Mouse (Mus musculus): ENCODE data around the gene Ttc34. TPM values are rescaled to one million over a fixed set of nuclear protein-coding genes. Genes with fewer than 3 reads are reported as not detected.

Gene Ttc34
- under 1 TPM in 1 of 2 experiments, not detected in 1; 0.14 TPM for total RNA-seq (2021)

DNA sequence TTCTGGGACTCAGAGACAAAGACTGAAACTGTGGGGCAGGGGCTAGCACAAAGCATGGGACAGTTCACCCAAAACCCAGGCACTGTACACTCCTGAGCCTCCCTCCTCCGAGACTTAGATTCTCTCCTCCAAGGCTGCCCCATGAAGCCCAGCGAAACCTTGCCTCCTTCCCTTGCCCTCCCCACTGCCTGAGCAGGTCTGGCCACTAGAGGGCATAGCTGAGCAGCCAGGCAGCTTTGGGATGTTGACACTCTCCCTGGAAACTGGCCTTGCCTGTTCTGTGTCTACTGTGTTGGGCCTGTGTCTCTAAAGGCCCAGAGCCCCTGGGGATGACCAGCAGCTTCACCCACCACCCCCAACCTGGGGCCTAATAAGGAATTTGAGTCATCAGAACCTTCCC, at the start of gene Ttc34:
Ttc34 (plus strand) TSS at position 290 of the 400 bp plus-strand sequence.
- peak; percentile 63 to 68 for DNase-seq
- intact Hi-C loops (cut with DNase I) = loop anchor here (5.0 kb wide), 1 partner anchor 225 kb away; no protein-coding TSS in a partner anchor

DNA sequence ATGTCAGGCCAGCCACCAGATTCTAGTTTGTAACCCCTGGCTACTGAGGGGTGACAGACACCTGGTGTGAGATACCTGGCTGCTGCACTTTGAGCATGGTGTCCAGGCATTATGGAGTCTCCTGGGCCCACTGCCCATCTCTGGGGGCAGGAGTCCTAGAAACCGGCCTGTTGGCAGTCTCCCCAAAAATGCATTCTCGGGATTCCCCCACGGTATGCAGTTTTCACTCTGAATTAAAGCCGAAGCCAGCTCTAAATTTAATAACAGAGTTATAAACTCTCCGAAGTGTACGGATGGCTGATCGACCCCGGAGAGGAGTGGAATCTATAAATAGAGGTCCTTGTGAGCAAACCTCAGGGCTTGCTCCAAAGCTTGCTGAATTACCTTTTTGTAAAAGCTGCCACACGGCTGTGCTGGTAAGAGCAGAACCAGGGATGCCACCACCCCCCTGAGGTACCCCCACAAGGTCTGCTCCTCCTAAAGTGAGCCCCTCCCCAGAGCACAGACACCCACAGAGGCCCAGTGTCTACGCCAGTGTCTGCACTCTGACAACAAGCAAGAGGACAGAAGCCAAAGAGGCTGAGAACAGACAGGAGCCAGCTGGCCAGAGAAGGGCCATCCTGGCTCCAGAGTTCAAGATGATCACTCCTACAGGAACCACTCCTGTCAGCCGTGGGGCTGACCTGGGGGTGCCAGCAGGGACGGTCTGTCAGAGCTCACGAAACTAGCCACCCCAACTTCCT, 49.1 kb upstream of the Ttc34 start:
- peak; percentile 11 to 17 for DNase-seq
- intact Hi-C loops (cut with DNase I) = no loop called here

DNA sequence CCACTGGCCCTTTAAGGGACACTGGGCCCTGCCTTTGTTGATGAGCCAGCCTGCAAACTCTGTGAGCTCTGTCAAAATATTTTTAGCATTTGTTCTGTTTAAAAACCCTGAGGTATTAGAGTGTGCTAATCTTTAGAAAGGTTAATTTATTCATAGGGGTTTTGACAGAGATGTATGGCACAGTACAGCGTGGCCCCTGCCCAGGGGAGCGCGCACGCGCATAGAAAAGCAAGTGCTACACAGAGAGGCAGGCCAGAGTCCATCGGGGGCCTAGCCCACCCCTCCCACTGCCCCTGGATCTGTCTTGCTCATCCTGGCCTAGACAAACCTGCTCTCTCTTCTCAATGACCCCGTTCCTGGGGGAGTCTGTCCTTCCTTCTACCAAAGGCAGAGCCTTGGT, 45.4 kb upstream of the Ttc34 start:
- intact Hi-C loops (cut with DNase I) = no loop called here
- DNase-seq = no peak

DNA sequence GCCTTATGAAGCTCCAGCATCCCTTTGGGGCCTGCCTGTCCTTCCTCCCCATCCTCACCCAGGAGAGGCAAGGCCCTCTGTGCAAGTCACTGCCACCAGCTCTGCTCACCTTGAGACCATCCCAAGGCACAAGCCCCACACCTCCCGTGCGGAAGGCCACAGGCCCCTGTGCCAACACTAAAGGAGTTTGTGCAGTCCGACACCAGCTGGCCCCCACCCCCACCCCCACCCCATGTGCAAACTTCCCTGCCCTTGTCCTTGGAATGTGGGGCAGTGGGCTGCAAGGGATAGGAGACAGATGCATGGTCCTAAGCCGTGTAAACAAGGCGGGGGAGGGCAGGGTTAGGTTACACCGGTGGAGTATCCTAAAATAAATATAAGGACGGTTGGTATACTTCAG, 43.8 kb upstream of the Ttc34 start:
- no peak for DNase-seq
- intact Hi-C loops (cut with DNase I) = no loop called here

DNA sequence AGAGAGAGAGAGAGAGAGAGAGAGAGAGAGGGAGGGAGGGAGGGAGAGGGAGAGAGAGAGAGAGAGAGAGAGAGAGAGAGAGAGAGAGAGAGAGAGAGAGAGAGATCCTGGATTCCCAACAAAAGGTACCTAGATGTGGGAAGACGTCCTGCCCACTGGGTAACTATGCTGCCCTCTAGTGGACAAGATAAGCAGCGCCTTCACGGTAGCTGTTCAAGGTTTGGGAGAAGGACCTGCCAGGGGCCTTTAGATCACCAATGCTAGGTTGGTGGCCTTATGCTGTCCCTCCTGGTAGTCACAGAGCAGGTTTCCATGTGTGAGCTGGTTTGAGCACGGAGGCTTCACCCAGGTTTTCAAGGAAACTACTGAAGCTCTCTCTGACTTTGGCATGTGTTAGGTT, 39.4 kb upstream of the Ttc34 start:
- DNase-seq = peak; percentile 42 to 53
- intact Hi-C loops (cut with DNase I) = loop anchor here (2.0 to 5.0 kb wide), 2 partner anchors 96 to 469 kb away; no protein-coding TSS in a partner anchor

DNA sequence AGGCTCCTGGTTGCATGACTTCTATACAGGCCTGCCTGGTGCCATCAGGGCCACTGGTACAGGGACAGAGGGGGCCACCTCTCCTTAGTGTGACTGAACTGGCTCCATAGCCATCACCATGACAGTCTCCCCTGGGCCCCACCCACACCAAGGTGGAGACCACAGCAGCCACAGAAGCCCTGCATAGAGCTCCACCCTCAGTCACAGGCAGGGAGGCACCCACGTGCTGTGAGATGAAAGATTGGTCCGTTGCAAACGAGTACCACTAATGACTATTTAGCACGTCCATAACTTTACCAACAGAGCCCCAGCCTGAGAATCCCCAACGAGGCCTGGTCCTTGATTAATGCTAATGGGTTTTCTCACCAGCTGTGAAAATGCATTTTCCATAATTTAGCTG, 36.7 kb upstream of the Ttc34 start:
- DNase-seq = no peak
- intact Hi-C loops (cut with DNase I) = no loop called here

DNA sequence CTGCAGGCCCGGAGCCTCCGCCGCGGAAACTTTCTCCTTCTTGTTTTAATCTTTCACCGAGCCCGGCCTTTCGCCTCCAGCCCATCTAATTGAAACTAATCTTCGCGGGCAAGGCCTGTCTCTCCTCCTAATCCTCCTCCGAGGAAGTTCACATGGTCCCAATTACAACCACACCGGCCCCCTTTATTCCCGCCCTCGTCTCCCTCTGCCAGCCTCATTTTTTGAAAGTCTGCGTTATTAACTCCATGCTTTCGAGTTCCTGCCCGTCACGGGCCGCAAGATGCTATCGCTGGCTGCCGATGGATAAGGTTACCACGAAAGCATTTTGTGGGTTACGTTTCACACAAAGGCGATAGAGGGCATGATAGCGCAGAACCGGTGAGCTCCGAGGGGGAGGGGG, 35.0 kb upstream of the Ttc34 start:
- intact Hi-C loops (cut with DNase I) = no loop called here
- DNase-seq = no peak

DNA sequence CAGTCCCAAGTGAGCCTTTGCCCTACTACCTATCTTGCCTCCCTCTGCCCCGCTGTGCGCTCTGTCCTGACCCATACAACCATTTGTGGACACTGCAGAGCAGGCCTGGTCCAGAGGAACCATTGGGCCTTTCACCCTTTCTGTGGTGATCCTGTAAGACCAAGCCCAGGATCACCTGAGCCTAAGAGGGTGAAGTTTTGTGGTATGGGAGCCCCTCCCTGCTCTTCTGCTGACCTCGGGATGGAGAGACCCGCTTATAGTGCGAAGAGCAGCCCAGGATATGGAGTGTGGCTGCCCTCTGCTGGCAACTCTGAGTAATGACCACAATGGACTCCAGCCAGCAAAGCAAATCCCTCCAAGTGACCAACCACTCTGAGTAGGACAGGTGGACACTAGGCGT, 11.6 kb upstream of the Ttc34 start:
- DNase-seq = peak; percentile 60 to 70
- intact Hi-C loops (cut with DNase I) = loop anchor here (5.0 kb wide), 1 partner anchor 498 kb away; no protein-coding TSS in a partner anchor

DNA sequence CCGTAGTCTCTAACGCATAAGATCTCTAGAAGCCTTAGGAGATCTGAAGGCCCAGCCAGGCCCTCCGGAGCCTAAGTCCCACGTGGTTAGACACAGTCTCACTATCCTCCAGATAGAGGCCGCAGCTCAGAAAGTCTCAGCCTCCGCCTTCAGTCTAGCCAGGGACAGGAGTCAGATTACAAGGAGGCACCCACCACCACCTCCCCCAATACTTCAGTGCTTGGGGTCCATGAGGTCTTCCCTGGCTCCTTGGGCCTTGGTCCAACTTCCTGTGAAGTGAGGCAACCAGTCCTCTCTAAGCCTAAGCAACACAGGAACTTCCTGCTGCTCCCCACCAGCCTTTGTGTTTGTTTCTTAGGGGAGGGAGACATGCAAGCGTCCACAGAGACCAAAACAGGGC, 11.0 kb upstream of the Ttc34 start:
- no peak for DNase-seq
- intact Hi-C loops (cut with DNase I) = loop anchor here (5.0 kb wide), 1 partner anchor 499 kb away; no protein-coding TSS in a partner anchor

DNA sequence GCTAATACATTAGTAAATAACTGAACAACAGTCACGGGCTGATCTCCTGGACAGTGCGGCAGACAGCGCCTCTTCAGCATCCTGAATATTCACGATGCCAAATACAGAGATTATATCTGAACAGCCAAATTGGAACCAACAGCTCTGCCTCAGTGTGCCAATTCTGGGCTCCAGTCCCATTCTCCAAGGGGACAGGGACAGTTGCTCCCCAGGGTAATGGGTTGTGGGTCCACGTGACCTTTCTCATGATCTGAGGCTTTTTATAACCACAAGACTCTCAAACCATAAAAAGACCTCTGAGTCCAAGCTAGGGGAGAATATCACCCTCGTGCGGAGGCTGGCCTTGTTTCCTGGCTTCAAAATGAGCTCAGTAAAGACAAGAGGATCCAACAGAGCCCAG, 10.1 kb upstream of the Ttc34 start:
- DNase-seq = peak; percentile 23 to 43
- intact Hi-C loops (cut with DNase I) = loop anchor here (5.0 kb wide), 1 partner anchor 500 kb away; no protein-coding TSS in a partner anchor

DNA sequence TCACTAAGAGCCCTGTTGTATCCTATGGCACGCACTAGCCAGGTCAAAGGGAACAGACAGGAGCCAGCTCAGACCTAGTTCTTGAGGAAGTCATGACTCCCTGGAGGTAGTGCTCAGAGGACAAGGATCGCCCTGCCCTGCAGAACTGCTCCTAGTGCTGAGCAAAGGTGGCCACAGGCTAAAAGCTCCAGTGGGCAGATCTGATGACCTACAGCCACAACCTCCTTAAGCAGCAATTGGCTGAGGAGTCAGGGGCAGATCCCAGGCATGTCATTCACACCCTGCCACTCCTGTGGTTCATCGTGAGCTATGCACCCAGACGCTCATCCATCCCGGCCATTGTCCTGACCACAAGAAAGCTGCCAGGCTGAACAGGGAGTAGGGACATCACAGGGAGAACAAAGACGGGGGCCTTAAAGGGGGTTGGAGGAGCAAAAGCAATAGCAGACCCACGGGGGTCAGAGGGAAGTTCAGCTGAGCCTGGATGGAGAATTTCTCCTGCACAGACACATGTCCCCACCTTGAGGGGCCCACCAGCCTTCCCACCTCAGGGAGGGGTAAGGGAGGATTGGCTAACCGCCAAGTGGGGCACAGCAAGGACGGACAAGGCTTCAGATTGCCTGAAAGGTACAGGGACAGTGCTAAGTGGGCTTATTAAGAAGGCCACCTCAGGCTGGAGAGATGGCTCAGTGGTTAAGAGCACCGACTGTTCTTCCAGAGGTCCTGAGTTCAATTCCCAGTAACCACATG, 9.2 kb upstream of the Ttc34 start:
- DNase-seq = no peak
- intact Hi-C loops (cut with DNase I) = loop anchor here (5.0 kb wide), 1 partner anchor 501 kb away; no protein-coding TSS in a partner anchor

DNA sequence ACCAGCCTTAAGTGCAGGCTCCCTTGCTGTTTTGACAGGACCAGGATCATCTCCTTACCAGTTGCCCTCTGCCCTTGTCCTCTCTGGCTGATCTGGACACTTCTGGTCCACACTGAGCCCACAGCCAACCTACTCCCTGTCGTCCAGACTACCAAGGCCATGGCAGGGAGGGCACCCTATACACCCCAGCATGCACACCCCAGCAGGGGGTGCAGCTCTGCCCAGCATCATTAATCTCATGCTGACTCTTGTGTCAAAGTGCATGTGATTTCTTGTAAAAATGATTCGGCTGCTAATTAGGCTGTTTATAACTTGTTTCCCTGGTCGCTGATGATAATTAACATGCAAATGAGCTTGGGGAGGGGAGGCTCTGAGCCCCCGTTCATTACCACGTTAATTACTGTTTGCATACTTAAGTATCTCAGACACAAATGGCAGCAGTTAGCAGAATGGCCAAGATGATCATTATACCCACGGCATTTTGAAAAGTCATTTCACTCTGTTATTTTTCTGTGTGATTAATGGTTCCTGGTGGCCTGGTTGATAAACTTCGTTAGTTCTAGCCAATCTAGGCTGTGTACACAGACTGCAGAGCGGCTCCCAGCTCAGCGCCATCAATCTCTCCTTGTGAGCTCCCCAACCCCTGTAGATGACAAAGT, 5.2 kb upstream of the Ttc34 start:
- no peak for DNase-seq
- intact Hi-C loops (cut with DNase I) = no loop called here

DNA sequence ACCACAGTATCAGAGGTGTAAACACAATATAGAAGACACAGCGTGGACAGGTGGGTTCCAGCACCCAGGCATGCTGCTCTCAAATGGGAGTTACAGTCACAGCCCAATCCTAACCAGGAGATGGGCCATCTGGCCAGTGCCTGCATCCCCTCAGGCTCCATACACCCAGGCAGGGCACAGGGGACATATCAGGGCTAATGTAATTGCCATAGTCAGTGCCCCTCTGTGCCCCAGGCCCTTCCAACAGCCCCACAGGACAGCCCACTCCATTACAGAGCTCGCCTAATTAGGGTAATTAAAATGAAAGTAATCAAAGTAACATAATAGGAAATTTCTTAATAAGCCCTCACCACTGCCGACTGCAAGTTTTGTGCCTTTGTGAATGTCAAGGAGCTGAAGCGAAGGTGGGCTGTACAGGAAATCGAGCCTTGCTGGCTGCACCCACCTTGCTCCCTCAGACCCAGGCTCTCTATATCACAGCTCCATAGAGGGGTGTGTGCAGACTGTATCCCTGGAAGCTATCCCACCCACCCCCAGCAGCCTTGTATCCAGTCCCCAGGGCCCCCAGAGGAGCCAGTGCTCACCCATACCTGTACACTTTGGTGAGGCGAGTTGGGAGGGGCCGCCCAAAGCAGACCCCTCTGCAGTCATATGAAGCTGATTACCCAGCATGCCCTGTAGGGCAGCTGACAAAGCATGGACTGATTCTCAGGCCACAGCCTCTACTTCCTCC, 910 bp upstream of the Ttc34 start:
- DNase-seq = no peak
- intact Hi-C loops (cut with DNase I) = loop anchor here (5.0 kb wide), 1 partner anchor 226 kb away; no protein-coding TSS in a partner anchor

DNA sequence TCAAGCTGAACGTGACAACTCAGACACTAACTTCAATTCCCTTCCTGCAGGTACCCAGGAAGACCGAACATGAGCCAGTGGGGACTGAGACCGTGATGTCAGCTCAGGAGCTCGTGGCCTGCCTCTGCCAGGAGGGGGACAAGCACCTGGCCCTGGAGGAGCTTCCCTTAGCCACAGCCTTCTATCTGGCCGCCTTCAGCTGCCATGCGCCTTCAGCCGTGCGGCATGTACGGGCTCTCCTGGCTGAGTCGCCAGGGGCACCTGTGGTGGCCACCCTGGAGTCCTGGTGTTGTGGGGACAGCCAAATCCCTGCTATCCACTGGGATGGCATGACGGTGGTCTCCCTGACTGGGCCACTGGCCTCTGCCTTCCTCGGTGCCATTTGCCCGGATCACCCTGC, 1.5 kb downstream of the Ttc34 start:
- intact Hi-C loops (cut with DNase I) = loop anchor here (5.0 kb wide), 1 partner anchor 224 kb away; no protein-coding TSS in a partner anchor
- no peak for DNase-seq

DNA sequence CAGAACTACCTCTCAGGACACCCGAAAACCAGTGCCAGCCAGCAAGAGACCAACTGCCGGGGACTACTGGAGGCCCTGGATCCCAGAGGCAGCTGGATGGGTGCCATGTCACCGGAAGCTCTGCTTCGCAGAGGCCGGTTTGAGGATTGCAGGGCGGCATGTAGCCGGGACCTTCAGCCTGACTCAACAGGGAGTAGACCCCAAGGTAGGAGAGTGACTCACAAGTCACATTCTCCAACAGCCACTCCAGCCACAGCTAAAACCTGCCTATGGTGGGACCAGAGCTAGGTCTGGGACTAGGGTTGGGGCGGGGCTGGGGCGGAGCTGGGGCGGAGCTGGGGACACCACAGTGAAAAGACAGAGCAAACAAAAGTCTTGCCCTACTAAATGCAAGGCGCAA, 2.1 kb downstream of the Ttc34 start:
- no peak for DNase-seq
- intact Hi-C loops (cut with DNase I) = loop anchor here (5.0 kb wide), 1 partner anchor 223 kb away; no protein-coding TSS in a partner anchor

DNA sequence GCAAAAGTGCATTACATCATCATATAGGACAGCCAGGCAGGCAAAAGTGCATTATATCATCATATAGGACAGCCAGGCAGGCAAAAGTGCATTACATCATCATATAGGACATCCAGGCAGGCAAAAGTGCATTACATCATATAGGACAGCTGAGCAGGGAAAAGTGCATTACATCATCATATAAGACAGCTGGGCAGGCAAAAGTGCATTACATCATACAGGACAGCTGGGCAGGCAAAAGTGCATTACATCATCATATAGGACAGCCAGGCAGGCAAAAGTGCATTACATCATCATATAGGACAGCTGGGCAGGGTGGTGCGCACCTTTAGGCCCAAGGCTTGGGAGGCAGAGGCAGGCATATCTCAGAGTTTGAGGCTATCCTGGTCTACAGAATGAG, 15.4 kb downstream of the Ttc34 start:
- no peak for DNase-seq
- intact Hi-C loops (cut with DNase I) = no loop called here

DNA sequence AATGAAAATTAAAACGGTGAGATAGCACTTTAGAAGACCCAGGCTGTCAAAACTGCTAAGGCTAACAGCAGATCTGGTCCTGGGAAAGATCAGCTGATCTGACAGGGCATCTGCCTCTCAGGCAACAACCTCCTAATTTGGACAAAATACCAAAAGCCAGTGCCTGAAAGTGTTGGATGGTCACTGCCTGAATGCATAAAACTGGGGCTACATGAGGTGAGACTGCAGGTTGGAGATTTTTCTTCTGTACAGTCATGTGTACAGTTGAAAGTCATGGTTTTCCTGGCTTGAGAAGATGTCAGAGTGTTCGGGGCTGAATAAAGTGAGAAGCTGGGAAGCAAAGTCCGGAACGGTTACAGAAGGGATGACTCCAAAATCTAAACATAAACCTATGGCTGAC, 16.6 kb downstream of the Ttc34 start:
- intact Hi-C loops (cut with DNase I) = no loop called here
- DNase-seq = no peak

DNA sequence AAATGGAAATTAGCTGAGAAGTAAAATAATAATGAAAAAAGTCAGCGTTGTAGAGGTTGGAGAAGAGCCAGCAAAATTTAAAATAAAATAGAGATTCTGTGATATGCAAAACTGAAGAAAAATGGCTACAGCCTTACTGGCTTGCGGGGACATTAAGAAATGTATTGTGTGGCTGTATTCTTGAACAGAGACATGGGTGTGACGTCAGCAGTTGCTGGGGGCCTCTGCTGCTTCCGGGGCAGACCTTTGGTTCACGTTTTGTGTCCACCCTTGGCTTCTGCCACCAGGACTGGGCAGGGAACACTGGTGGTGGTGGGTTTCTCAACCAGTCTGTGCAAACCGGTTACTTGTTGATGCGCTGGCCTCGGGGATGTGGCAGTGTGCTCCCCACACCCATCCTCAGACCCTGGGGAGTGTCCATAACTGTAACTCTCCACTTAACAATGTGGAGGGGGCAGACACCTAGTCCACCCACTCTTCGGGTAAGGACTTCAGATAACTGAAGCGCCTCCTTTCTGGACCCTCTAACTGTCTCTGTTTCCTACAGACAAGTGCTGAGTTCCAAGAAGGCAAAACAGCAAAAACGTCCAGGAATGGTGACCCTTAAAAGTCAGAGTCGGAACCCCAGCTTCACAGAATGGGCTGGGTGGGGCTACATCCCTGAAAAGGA, 17.6 kb downstream of the Ttc34 start:
- DNase-seq = no peak
- intact Hi-C loops (cut with DNase I) = no loop called here

DNA sequence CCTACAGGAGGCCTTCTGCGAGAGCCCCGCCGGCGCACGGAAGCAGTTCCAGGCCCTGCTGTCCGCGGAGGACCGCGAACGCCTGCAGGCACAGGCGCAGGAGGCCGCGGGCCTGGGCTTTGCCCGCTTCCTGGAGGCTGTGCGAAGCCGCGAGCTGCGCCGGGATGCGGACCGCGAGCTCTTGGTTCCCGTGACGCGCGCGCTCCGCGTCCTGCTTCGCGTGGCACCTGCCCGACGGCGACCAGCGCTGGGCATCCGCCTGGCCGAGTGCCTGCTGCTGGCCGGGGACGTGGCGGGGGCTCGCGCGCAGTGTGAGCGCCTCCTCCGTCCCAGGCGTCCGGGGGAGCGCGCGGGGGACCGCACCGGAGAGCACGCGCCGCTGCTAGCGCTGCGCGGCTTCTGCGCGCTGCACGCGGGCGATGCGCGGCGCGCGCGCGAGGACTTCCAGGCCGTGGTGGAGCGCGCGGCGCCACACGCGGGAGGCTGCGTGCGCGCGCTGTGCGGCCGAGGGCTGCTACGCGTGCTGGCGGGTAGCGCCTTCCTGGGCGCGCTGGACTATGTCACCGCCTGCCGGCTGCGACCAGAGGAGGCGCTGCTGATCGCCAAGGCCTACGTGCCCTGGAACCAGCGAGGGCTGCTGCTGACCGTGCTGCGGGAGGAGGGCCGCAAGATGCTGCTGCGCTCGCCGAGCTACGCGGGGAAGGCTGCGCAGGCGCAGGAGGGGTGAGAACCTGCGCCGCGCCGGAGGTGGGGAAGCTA, 18.6 kb downstream of the Ttc34 start:
- intact Hi-C loops (cut with DNase I) = no loop called here
- peak; percentile 66 to 71 for DNase-seq

Data from heart, postnatal 36 days (tissue).